Mouse (Mus musculus) ES-E14 (cell line): ENCODE results near the gene Slitrk3.

ENCODE experiments used
- CHD2 ChIP-seq: IDR thresholded peaks from 2 replicates; pipeline ENCODE4 v1.6.1; 2014; ENCODE audit warnings: mild to moderate bottlenecking, low read depth, low read length, inconsistent platforms
- HCFC1 ChIP-seq: IDR thresholded peaks from 2 replicates; pipeline ENCODE4 v1.6.1; 2012; ENCODE audit warnings: low read length, inconsistent platforms, borderline replicate concordance; ENCODE audit not compliant: insufficient read depth
- MAFK ChIP-seq: IDR thresholded peaks from 2 replicates; pipeline ENCODE4 v1.6.1; 2014; ENCODE audit warnings: mild to moderate bottlenecking, low read depth, low read length, inconsistent platforms; ENCODE audit not compliant: insufficient read depth
- ZC3H11A ChIP-seq: IDR thresholded peaks from 2 replicates; pipeline ENCODE4 v1.6.1; 2012; ENCODE audit warnings: low read depth, mild to moderate bottlenecking, inconsistent platforms, low read length, borderline replicate concordance

GRCm38 (mm10) chr3:73042256-73042655 lies 15.3 kb downstream of the Slitrk3 start:
- TF ChIP-seq ZC3H11A = no peak
- no peak for TF ChIP-seq CHD2
- no peak for TF ChIP-seq HCFC1
- no peak for TF ChIP-seq MAFK
